Mouse (Mus musculus) thymus, adult 2 months (tissue): ENCODE measurements around the gene Aunip.

Source experiments
- CTCF ChIP-seq: fragments of 200-500 bp; IDR thresholded peaks from 2 replicates; pipeline ENCODE4 v1.5.1; 2012; ENCODE audit warnings: mild to moderate bottlenecking, control low read depth, low read length, moderate library complexity, borderline replicate concordance; ENCODE audit not compliant: control insufficient read depth, poor library complexity, insufficient read depth; ENCODE audit errors: extremely low read depth
- POLR2A ChIP-seq: fragments of 200-500 bp; IDR thresholded peaks from 2 replicates; pipeline ENCODE4 v1.6.1; 2012; ENCODE audit warnings: mild to moderate bottlenecking, low read length, control low read depth, moderate library complexity; ENCODE audit not compliant: control insufficient read depth, poor library complexity, insufficient read depth; ENCODE audit errors: extremely low read depth

GRCm38 (mm10) chr4:134494780-134495545 lies 15.8 kb upstream of the Aunip start:
- no peak for TF ChIP-seq CTCF
- no peak for TF ChIP-seq POLR2A
